Mouse (Mus musculus): ENCODE results near the gene Zfp385a.

DNA sequence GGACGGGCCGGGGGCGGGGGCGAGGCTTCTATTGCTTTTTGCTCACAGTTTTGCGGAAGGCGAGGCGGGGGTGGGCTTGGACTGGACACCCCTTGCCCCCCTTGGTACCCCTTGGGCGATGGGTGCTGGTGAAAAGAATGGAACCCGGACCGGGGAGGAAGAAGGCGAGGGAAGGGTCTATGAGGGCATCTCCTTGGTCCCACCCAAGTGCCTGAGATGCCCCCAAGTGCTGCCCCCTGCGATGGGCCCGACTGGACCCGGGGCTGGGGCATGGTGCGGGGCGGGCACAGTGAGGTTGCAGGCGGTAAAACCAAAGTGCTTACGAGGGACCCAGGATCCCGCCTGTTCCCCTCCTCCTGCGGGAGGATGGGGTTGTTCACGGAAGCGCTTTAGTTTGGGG, 25.7 kb downstream of the Zfp385a start:
- TF ChIP-seq CTCF (IDR thresholded peaks at IDR 0.05; ENCODE audit: borderline replicate concordance, insufficient read depth, low read length), result no peak
- TF ChIP-seq POLR2A (IDR thresholded peaks at IDR 0.05; ENCODE audit: low read depth, low read length), result no peak

All from embryonic fibroblast, embryonic 13.5 days (primary cell).